Mouse (Mus musculus): Measurements from ENCODE around the gene Zfp319.

DNA sequence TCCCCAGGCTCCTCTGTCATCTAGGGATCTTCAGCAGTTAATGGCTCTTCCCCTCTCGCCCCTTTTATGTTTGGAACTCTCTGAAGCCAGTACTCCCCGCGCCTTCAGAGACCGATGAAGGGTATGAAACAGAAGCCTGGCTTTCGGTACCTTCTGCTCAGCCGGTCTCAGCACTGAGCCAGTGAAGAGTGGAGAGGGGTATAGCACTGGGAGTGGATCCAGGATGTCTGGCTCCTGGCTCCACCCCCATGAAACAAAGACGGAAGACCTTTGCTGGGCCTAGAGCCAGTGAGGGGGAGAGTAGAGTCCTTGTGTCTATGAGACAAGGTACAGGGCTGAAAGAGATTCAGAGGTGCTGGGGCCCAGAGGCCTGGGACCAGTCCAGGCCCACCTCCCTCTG, 37.9 kb downstream of the Zfp319 start:
- TF ChIP-seq USF2 (conservative IDR thresholded peaks at IDR 0.05; ENCODE audit: low read depth, low read length), result no peak
- TF ChIP-seq CTCF (conservative IDR thresholded peaks at IDR 0.05 in 1 of 2, IDR thresholded peaks at IDR 0.05 in 1 of 2; ENCODE audit: low read depth in 2 of 2, low read length in 2 of 2), result no peak
- TF ChIP-seq E2F4 (IDR thresholded peaks at IDR 0.05; ENCODE audit: insufficient replicate concordance, low read depth, low read length), result no peak
